Mouse (Mus musculus): ENCODE measurements at regions not wholly inside any gene's neighbourhood (a gene's known extent, or its start where the extent isn't known, plus 50 kb on each side); places are given as distances from the start of the nearest gene placed in this dataset.

DNA sequence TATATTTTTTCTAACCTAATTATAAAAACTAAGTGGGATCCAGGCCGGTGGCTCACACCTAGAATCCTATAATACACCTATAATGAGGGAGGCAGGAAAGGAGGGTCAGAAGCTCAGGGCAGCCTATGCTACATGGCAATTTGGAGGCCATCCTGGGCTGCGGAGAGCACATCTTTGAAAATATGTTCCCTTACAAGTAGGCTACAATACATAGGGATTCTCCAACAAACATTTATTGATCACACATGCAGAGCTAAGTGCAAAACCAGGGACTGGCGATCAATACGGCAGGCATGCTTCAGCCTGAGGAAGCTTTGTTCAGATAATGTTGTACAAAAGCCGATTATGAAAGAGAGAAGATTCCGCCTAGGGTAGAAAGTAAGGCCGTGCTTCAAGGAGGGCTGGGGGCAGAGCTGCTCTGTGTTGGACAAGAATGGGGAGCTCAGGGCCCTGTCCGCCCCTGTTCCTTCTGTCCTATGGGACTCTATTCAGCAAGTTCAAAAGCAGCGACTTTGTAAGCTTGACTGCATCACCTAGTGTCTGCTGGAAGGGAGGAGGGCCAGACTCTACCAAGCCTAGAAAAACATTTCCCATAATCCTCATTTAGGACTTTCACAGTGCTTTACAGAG, 53.4 kb upstream of the Sgk1 start:
- DNase-seq (ENCODE audit: low read depth in 2 of 2, low spot score in 2 of 2), result no peak

DNA sequence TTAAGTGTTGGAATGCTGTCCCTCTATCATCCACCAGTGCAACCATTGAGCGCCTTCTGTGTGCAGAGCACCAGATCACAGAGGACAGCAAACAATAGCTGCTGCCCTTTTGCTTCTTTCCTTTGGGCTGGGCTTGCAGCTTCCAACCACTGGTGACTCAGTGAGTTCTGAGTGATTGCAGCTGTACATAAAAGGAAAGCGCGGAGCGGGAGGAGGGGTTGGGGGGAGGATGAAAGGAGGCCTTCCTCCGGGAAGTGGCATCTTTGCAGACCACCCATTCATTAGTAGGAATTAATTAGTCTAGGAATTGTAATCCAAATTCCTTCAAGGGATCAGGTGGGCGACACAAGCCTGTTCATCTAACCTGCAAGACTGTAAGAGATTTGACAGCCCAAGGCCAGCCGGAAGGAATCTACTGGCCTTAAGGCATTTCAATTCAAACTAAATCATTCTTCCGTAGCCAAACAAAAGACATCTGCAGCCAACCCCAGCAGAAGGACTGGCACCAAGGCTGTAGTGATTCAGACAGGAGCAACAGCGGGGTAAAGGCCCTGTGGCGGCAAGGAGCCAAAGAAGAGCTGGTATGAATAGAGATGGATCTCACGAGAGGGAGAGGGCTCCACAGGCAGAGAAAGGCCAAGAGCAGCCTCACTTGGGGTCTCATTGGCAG, 52.8 kb upstream of the Sgk1 start:
- no peak for DNase-seq (ENCODE audit: low read depth in 2 of 2, low spot score in 2 of 2)

DNA sequence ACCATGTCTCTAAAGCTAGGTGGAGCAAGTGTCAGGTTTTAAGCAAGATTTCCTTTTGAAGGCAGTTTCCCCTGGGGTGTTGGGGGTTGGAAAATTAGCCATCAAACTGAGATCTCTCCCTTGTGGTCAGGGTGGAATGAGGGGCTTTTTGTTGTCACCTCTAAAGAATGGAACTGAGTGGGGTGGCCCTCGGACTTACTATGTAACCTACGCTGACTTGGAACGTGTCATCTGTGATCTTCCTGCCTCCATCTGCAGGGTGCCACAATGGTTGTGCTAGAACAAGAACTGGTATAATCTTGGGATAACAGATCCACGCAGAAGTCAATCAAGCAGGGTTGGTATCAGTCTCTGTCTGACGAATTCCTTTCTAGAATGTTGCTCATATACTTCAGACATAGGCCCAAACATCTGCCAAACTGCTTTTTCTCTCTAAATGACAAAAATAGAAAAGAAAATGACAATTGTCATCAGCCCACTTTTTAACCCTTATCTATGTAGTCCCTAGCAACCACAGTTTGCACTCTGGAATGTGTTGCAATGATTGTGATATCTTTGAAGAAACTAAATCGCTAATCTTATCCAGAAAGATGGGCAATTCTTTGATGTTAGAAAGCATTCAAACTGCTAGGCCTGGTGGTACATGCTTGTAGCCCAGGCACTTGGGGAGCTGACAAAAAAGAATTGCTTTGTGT, 50.8 kb upstream of the Sgk1 start:
- no peak for DNase-seq (ENCODE audit: low read depth in 2 of 2, low spot score in 2 of 2)

Data from CD8-positive naive resting alpha-beta T cell, adult 2 months (primary cell).